Mouse (Mus musculus): ENCODE data around the gene Uqcrc1. TPM values are rescaled to one million over a fixed set of nuclear protein-coding genes. Genes with fewer than 3 reads are reported as not detected.

Gene Uqcrc1
- polyA plus RNA-seq, 1 experiment = 213 TPM

GRCm38 (mm10) chr9:108955241-108955640, 18.8 kb downstream of the Uqcrc1 start:
- WGBS = 83% methylated on average over 11 of the region's 11 CpGs
- Histone ChIP-seq H3K36me3 (ENCODE audit: control insufficient read depth, insufficient read depth, low read length) (no peaks in the 10 kb centered on the region; the same call in 1 of the 2 replicates), H3K4me3 (ENCODE audit: extremely low read depth, insufficient read depth, insufficient read length) (no peak overlapping the region), H3K27ac (ENCODE audit: insufficient read depth, low read length) (no peak overlapping the region), H3K27me3 (ENCODE audit: control insufficient read depth, insufficient read depth, low read length) (no peaks in the 10 kb centered on the region), H3K4me1 (ENCODE audit: control insufficient read depth, insufficient read depth, insufficient read length) (no peaks in the 10 kb centered on the region)
- TF ChIP-seq CTCF (IDR thresholded peaks at IDR 0.05; ENCODE audit: extremely low read depth, insufficient read depth, insufficient read length, insufficient replicate concordance) (no peak), POLR2A (IDR thresholded peaks at IDR 0.05; ENCODE audit: low read depth, low read length) (no peak)
- no peak for DNase-seq (ENCODE audit: low read depth in 1 of 2, low spot score in 2 of 2)

DNA sequence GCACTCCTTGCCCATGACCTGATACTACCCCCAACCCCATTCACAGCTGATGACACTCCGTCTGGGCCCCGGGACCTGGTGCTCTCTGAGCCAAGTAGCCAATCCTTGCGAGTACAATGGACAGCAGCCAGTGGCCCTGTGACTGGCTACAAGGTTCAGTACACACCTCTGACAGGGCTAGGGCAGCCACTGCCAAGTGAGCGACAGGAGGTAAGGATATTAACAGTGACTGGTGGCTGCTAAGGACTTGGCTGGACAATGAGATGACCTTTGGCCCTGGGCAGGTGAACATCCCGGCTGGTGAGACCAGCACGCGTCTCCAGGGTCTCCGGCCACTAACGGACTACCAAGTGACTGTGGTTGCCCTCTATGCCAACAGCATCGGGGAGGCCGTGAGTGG, 19.4 kb downstream of the Uqcrc1 start:
- no peak for TF ChIP-seq POLR2A (IDR thresholded peaks at IDR 0.05; ENCODE audit: low read depth, low read length)
- TF ChIP-seq CTCF (IDR thresholded peaks at IDR 0.05; ENCODE audit: extremely low read depth, insufficient read depth, insufficient read length, insufficient replicate concordance) = no peak
- Histone ChIP-seq H3K4me3 (ENCODE audit: extremely low read depth, insufficient read depth, insufficient read length) (no peak overlapping the region), H3K27me3 (ENCODE audit: control insufficient read depth, insufficient read depth, low read length) (no peaks in the 10 kb centered on the region), H3K27ac (ENCODE audit: insufficient read depth, low read length) (no peak overlapping the region), H3K4me1 (ENCODE audit: control insufficient read depth, insufficient read depth, insufficient read length) (no peaks in the 10 kb centered on the region), H3K36me3 (ENCODE audit: control insufficient read depth, insufficient read depth, low read length) (no peaks in the 10 kb centered on the region)
- 91% methylated on average over 11 of the region's 11 CpGs for WGBS
- no peak for DNase-seq (ENCODE audit: low read depth in 1 of 2, low spot score in 2 of 2)

- 86% methylated on average over 3 of the region's 3 CpGs for WGBS
- no peaks in the 10 kb centered on the region for H3K4me1 ChIP-seq (ENCODE audit: control insufficient read depth, insufficient read depth, insufficient read length)
- no peak overlapping the region for H3K27ac ChIP-seq (ENCODE audit: insufficient read depth, low read length)
- no peak overlapping the region for H3K4me3 ChIP-seq (ENCODE audit: extremely low read depth, insufficient read depth, insufficient read length)
- H3K36me3 ChIP-seq (ENCODE audit: control insufficient read depth, insufficient read depth, low read length) = no peaks in the 10 kb centered on the region
- TF ChIP-seq CTCF (IDR thresholded peaks at IDR 0.05; ENCODE audit: extremely low read depth, insufficient read depth, insufficient read length, insufficient replicate concordance) = no peak
- TF ChIP-seq POLR2A (IDR thresholded peaks at IDR 0.05; ENCODE audit: low read depth, low read length) = no peak
- H3K27me3 ChIP-seq (ENCODE audit: control insufficient read depth, insufficient read depth, low read length) = no peaks in the 10 kb centered on the region
- no peak for DNase-seq (ENCODE audit: low read depth in 1 of 2, low spot score in 2 of 2)
Observed at GRCm38 (mm10) chr9:108963577-108963976, 27.1 kb downstream of the Uqcrc1 start.

- no peak overlapping the region for H3K27ac ChIP-seq (ENCODE audit: insufficient read depth, low read length)
- H3K4me1 ChIP-seq (ENCODE audit: control insufficient read depth, insufficient read depth, insufficient read length) = no peaks in the 10 kb centered on the region
- no peaks in the 10 kb centered on the region for H3K27me3 ChIP-seq (ENCODE audit: control insufficient read depth, insufficient read depth, low read length)
- TF ChIP-seq POLR2A (IDR thresholded peaks at IDR 0.05; ENCODE audit: low read depth, low read length) (no peak), CTCF (IDR thresholded peaks at IDR 0.05; ENCODE audit: extremely low read depth, insufficient read depth, insufficient read length, insufficient replicate concordance) (no peak)
- H3K4me3 ChIP-seq (ENCODE audit: extremely low read depth, insufficient read depth, insufficient read length) = no peak overlapping the region
- no peaks in the 10 kb centered on the region for H3K36me3 ChIP-seq (ENCODE audit: control insufficient read depth, insufficient read depth, low read length)
- WGBS = 77% methylated on average over 6 of the region's 6 CpGs
- DNase-seq (ENCODE audit: low read depth in 1 of 2, low spot score in 2 of 2) = no peak
Observed at GRCm38 (mm10) chr9:108964338-108964737, 27.9 kb downstream of the Uqcrc1 start.

DNA sequence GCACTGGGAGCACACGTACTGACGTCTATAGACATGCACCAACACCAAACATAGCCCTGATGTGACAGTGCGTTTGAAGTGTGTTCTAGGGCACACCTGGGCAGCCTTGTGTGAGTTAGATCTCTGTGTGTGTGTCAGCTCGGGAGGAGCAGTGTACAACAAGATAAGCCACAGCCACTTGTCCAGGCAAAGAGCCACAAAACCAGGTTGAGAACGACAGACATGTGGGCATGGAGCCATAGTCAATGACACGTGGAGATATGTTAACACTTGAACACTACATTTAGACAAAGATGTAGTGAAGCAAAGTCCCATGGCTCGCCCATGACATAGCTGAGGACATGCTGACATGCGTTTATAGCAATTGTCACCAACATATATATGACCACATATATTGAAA, 34.2 kb downstream of the Uqcrc1 start:
- 77% methylated on average over 8 of the region's 8 CpGs for WGBS
- no peak for DNase-seq (ENCODE audit: low read depth in 1 of 2, low spot score in 2 of 2)

DNA sequence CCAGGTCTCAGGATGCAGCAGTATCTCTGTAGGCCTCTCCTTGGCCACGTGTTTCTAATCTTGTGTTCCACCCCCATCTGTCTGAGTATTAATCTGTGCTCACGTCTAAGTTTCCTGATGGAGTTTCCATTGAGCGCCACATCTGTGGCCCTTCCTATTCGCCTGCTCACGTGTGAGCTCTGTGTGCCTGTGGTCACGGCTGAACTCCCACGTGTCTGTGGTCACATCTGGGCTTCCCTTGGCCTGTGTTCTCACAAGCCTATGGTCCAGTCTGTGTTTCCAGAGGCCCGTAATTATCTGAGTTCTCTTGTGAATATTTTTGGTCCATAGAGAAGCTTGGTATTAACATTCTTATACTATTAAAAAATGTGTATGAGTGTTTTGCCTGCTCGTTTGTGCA, 40.0 kb downstream of the Uqcrc1 start:
- H3K27me3 ChIP-seq (ENCODE audit: control insufficient read depth, insufficient read depth, low read length) = no peaks in the 10 kb centered on the region
- WGBS = 53% methylated on average over 9 of the region's 9 CpGs

More for the DNA sequence above, 34.2 kb downstream of the Uqcrc1 start:
- Histone ChIP-seq H3K27ac (ENCODE audit: insufficient read depth, low read length) (no peak overlapping the region), H3K36me3 (ENCODE audit: control insufficient read depth, insufficient read depth, low read length) (no peaks in the 10 kb centered on the region), H3K4me1 (ENCODE audit: control insufficient read depth, insufficient read depth, insufficient read length) (no peaks in the 10 kb centered on the region), H3K27me3 (ENCODE audit: control insufficient read depth, insufficient read depth, low read length) (no peaks in the 10 kb centered on the region), H3K4me3 (ENCODE audit: extremely low read depth, insufficient read depth, insufficient read length) (no peak overlapping the region)
- TF ChIP-seq CTCF (IDR thresholded peaks at IDR 0.05; ENCODE audit: extremely low read depth, insufficient read depth, insufficient read length, insufficient replicate concordance) (no peak), POLR2A (IDR thresholded peaks at IDR 0.05; ENCODE audit: low read depth, low read length) (no peak)

GRCm38 (mm10) chr9:108977966-108978365, 41.5 kb downstream of the Uqcrc1 start:
- DNase-seq (ENCODE audit: low read depth in 1 of 2, low spot score in 2 of 2) = no peak
- TF ChIP-seq CTCF (IDR thresholded peaks at IDR 0.05; ENCODE audit: extremely low read depth, insufficient read depth, insufficient read length, insufficient replicate concordance) (no peak), POLR2A (IDR thresholded peaks at IDR 0.05; ENCODE audit: low read depth, low read length) (no peak)
- H3K27me3 ChIP-seq (ENCODE audit: control insufficient read depth, insufficient read depth, low read length) = no peaks in the 10 kb centered on the region
- WGBS = 68% methylated on average over 7 of the region's 7 CpGs
- no peaks in the 10 kb centered on the region for H3K4me1 ChIP-seq (ENCODE audit: control insufficient read depth, insufficient read depth, insufficient read length)
- H3K36me3 ChIP-seq (ENCODE audit: control insufficient read depth, insufficient read depth, low read length) = no peaks in the 10 kb centered on the region
- H3K4me3 ChIP-seq (ENCODE audit: extremely low read depth, insufficient read depth, insufficient read length) = no peak overlapping the region
- H3K27ac ChIP-seq (ENCODE audit: insufficient read depth, low read length) = no peak overlapping the region

More for the DNA sequence above, 40.0 kb downstream of the Uqcrc1 start:
- Histone ChIP-seq H3K4me3 (ENCODE audit: extremely low read depth, insufficient read depth, insufficient read length) (no peak overlapping the region), H3K4me1 (ENCODE audit: control insufficient read depth, insufficient read depth, insufficient read length) (no peaks in the 10 kb centered on the region), H3K27ac (ENCODE audit: insufficient read depth, low read length) (no peak overlapping the region), H3K36me3 (ENCODE audit: control insufficient read depth, insufficient read depth, low read length) (no peaks in the 10 kb centered on the region)
- DNase-seq (ENCODE audit: low read depth in 1 of 2, low spot score in 2 of 2) = no peak
- TF ChIP-seq POLR2A (IDR thresholded peaks at IDR 0.05; ENCODE audit: low read depth, low read length) (no peak), CTCF (IDR thresholded peaks at IDR 0.05; ENCODE audit: extremely low read depth, insufficient read depth, insufficient read length, insufficient replicate concordance) (no peak)

All from spleen, adult 2 months (tissue).